Mouse (Mus musculus) spleen, embryonic (tissue): ENCODE results near the gene Pdzd2.

Experiments
- CTCF ChIA-PET: fragments of 350-600 bp; sonication (Branson Sonifier 250); formaldehyde crosslinking; loops from one replicate; lab custom pipeline; 2022; lab: Charles Lee

The Pdzd2 gene

DNA sequence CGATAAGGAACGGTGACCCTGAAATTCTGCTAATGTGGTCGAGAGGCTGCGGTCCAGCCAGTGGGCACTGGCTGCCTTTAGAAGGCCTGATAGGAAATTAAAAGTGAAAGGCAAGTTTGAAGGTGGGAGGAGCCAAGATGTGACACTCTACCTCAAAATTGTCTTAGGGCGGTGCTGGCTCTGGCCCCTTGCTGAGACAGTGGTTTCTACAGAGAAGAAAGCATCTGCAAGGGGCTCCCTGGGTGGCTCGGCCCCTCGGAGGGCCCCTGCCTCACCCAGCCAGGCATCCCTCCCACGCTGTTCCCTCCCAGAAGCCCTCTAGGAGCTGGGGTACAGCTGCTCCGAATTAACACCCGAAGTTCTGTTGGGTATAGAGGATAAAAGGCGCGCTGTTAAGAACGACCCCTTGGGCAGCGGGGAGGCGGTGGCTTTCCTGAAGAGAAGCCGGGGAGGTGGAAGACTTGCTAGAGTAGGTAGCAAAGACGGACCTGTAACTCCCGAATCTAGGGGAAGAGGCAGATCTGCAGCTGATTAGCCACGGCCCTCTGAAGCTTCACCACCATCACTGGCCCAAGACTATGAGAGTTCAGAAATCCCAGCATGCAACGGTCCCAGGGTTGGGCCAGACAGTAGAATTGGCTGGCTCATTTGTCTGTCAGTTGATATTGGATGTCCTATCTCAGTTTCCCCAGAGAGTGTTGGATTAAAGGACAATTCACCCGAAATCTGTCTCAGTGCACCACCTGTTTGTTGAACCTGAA, 71.8 kb downstream of the Pdzd2 start:
- CTCF ChIA-PET: no interaction called here

DNA sequence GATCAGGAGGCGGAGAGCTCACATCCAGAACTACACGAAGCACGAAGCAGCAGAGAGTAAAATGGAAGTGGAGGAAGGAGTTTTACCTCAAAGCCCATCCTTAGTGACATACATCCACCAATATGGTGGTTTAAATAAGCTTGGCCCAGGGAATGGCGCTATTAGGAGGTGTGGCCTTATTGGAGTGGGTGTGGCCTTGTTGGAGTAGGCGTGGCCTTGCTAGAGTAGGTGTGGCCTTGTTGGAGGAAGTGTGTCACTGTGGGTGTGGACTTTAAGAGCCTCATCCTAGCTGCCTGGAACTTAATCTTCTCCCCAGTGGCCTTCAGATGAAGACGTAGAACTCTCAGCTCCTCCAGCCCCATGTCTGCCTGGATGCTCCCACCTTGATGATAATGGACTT, 73.8 kb downstream of the Pdzd2 start:
- CTCF ChIA-PET: no interaction called here

GRCm38 (mm10) chr15:12663351-12663750, 76.4 kb downstream of the Pdzd2 start:
- CTCF ChIA-PET: no interaction called here

DNA sequence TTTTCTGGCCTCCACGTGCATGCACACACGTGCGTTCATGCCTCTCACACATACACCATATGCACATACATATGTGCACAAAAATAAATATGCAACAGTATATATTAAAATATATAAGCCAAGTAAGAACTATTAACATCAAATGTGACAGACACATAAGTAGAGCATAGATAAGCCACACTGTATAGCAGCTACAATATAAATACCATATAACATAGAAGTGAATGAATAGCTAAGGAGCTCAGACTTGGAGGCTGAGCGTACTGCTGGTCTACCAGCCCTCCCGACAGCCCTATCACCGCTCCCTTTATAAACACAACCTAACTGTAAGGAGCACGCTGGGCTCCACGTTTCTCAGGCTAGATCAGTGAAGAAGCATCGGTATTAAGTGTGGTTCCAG, 79.4 kb downstream of the Pdzd2 start:
- CTCF ChIA-PET: no interaction called here

DNA sequence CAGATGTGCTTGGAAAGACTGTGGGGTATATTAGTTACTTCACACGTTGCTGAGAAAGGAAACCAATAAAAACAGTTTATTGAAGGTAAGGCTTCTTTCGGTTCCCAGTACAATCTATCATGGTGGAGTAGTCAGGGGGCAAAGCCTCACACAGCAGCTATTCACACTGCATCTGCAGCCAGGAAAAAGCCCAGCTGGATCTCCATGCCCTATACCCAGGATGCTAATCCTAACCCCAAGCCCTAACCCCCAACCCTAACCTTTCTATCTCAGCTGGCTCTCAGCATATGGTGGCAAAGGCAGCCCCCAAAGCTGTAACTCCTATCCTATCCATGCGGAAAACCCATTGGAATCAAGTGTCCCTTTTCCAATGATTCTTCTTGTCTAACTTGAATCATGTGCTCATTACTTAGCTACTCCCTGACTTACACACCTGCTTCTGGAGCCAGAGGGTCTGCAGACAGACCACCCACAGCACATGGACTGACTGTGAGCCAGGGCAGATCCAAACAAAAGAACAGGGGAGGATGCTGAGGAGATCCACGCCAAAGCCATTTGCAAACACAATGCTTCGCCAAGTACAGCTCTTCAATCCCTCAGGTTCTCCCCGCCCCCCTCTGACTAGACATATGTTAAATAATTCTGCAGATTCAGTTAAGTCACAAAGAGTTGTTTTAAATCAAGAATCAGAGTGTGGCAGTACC, 83.6 kb downstream of the Pdzd2 start:
- CTCF ChIA-PET: no interaction called here

GRCm38 (mm10) chr15:12655316-12655715, 84.4 kb downstream of the Pdzd2 start:
- CTCF ChIA-PET: no interaction called here

DNA sequence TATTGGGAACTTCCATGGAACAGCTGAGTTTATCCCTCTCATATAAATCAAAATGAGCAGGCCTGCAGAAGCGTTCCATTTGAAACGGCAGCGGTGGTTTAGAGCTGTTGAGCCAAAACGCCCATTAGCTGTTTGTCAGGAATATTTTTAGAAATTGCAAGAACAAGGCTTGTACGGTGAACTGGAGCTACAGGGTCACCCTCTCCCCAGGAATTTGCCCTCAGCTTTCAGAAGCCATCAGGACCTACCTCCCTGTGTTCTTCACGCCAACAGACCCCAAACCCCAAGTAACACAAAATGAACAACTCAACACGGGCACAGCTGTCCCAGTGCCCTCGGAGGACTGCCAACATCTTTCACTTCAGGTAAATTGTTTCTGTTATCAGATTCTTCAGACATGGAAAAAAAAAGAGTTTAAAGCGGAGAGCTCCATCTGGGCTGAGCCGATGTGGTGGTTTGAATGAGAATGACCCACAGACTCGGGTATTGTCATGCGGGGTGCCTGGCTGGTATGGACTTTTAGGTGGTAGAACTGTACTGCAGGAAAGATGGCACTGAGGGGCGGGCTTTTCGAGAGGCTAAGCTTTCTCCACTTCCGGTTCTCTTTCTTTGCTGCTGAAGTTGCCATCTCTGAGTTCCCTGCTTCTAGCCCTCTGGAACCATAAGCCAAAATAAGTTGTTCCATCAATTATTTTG, 87.2 kb downstream of the Pdzd2 start:
- CTCF ChIA-PET: no interaction called here

- CTCF ChIA-PET: no interaction called here
Measured at GRCm38 (mm10) chr15:12650236-12650635, 89.5 kb downstream of the Pdzd2 start.

DNA sequence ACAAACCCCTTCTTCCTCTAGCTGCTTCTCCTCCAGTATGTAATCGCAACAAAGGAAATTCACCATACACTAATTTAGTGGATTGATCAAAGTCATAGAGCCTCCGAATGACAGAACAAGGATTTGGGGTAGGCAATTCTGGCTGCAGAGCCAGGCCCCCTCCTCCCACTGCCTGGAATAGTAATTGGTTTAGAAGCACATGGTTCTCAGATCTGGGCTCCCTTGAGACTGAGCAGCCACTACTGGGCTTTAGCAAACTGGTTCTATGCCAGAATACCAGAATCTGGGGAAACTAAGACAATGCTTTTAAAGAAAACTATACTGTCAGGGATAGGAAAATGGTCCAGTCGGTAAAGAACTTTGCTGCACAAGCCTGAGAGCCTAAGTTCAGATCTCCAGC, 90.0 kb downstream of the Pdzd2 start:
- CTCF ChIA-PET: no interaction called here

DNA sequence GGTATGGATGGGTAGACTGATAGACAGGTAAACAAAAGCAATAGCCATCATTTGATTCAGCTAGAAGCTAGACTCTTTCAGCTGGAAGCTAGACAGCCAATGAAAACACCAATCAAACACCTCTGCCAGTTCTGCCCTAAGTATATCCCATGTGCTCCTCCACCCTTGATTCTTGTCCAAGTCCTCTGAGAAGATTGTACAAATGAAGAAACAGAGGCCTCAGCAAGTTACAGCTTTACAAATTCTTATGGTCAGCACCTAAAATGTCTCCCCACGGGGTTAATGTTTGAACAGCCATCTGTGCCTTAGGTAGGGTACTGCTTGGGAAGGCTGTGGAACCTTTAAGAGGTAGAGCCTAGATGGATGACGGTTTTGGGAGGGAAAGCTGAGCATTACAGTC, 90.6 kb downstream of the Pdzd2 start:
- CTCF ChIA-PET: no interaction called here

DNA sequence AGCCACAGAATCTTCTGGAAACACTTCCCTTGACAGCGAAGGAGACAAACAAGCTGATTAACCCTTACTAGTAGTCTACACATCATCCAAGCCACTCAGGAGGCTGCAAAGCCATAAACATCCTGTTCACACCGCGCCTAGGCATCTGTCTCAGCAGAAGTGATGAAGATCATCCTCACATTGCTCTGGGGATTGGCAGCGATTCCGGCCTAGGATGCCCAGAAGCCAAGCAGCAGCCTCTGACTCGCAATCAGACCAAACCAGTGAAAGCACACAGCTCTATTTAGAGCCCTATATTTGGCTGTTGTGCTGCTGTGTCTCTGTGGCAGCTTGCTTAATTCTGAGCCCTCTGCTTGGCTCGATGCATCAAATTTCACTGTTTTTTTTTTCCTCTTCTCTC, 99.0 kb downstream of the Pdzd2 start:
- CTCF ChIA-PET: interaction anchor here (0.6 kb wide), 1 partner anchor 8 kb away, joined by 3 read pairs; no protein-coding TSS in a partner anchor

GRCm38 (mm10) chr15:12639776-12640175, 99.9 kb downstream of the Pdzd2 start:
- CTCF ChIA-PET: no interaction called here

DNA sequence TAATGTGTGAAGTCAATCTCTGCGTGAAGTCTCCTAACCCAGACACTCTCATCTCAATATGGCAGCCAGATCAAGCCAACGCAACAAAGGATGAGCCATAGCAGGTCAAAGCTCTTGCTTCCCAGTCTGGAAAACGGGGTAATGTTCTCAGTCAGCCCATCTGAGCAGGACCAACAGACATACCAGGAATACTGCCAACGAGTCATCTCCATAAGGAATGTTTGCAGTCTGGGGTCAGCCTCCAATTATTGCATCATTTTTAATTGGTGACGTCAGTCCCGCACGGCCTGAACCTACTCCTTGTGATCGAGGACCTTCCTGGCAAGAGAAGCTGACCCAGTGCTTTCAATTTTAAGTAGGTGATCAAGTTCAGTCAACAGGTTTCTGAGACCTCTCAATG, 100.5 kb downstream of the Pdzd2 start:
- CTCF ChIA-PET: no interaction called here

GRCm38 (mm10) chr15:12638370-12639030, 101.2 kb downstream of the Pdzd2 start:
- CTCF ChIA-PET: no interaction called here

DNA sequence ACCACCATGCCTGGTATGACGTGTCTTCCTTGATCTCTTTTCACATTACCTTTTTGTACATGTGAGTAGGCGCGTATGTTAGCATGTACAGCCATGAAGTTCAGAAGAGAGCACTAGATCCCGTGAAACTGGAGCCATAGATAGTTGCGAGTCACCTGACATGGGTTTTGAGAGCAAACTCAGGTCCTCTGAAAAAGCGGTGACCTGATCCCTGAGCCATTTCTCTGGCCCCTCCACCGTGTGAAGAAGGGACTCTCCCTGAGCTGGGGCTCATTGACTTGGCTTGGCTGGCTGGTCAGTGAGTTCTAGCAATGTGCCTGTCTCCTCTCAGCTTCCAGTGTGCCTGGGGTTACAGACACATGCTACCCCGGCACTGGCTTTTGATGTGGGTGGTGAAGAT, 102.2 kb downstream of the Pdzd2 start:
- CTCF ChIA-PET: no interaction called here

- CTCF ChIA-PET: no interaction called here
Measured at GRCm38 (mm10) chr15:12636386-12636785, 103.3 kb downstream of the Pdzd2 start.

- CTCF ChIA-PET: no interaction called here
Measured at GRCm38 (mm10) chr15:12634921-12635320, 104.8 kb downstream of the Pdzd2 start.

GRCm38 (mm10) chr15:12629164-12629563, 110.6 kb downstream of the Pdzd2 start:
- CTCF ChIA-PET: no interaction called here

DNA sequence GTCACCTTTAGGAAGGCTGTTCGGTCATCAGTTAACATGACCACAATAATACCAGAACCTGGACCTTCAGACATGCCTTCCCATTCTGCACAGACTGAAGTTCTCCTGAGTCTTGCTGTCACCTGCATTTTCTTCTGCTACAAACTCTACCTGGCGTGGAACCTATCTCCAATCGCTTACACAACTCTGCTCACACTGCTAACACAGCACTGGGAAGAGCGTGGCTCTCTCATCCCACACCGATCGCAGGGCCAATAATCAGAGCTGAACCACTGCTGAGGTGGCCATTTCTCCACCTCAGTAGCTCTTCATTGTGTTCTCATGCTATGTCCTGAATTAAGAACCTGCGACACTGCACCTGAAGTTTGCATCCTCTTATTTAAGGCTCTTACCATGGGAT, 111.3 kb downstream of the Pdzd2 start:
- CTCF ChIA-PET: no interaction called here

DNA sequence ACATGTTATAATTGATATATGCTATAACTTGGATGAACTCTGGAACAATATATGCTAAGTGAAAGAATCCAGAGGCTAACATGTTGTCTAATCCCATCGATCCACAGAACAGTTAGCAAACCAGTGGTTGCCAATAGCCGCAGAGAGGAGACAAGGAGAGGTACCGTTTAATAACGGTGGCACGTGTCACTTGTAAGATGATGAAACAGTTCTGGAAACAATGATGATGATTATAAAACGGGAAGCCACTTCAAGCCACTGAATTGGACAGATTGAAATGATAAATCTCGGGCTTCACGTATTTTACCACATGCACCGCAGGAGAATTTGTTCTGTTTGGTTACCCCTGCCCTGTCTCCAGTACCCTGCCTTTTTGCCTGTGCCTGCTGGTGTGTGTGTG, 112.8 kb downstream of the Pdzd2 start:
- CTCF ChIA-PET: no interaction called here

DNA sequence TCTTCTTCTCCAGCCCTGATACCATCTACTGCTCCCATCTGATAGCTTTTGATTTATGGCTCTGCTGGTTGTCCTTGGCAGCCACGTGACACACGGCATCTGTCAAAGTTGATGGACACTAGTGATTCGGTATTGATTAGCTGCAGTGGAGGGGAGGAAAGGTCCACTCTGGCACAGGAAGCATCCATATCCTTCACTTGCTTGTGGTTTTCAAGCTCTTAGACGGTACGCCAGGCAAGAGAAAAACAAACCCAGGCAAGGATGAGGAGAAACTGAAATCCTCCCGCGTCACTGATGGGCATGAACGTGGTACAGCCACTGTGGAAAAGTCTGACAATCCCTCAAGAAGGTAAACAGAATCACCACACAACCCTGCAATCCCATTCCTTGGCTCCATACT, 113.6 kb downstream of the Pdzd2 start:
- CTCF ChIA-PET: no interaction called here

DNA sequence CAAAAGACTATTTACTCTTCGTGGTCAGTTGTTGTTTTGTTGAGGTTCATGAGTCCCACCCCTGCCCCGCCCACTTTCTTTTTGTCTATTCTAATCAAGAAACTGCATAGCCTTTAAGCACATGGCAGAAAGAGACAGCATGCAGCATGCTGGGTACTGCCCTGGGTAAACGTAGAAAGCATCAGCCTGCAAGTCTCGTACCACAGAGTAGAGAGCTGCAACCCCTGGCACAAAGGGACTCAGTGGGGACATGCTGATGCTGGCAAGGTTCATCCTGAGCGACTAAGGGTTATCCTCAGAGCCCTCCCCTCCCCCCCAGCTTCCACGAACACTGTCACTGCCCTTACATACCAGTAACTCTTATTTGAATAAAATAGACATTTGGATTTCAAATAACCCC, 114.2 kb downstream of the Pdzd2 start:
- CTCF ChIA-PET: no interaction called here
